Mouse (Mus musculus): ENCODE data around the gene Nckap5. TPM values are rescaled to one million over a fixed set of nuclear protein-coding genes. Genes with fewer than 3 reads are reported as not detected.

Nckap5 gene
- total RNA-seq, 2 experiments from 2014 or later: 9.6 to 13.1 TPM

- intact Hi-C loops (cut with DNase I): no loop called here
- DNase-seq: no peak
Measured at GRCm38 (mm10) chr1:126652085-126652484, 178.5 kb downstream of the Nckap5 start.

- DNase-seq: no peak
- intact Hi-C loops (cut with DNase I): no loop called here
Measured at GRCm38 (mm10) chr1:126650806-126651205, 179.8 kb downstream of the Nckap5 start.

- intact Hi-C loops (cut with DNase I): no loop called here
- DNase-seq: no peak
Measured at GRCm38 (mm10) chr1:126642751-126643150, 187.8 kb downstream of the Nckap5 start.

- intact Hi-C loops (cut with DNase I): no loop called here
- DNase-seq: no peak
Measured at GRCm38 (mm10) chr1:126639463-126639862, 191.1 kb downstream of the Nckap5 start.

GRCm38 (mm10) chr1:126637515-126637914, 193.1 kb downstream of the Nckap5 start:
- DNase-seq: no peak
- intact Hi-C loops (cut with DNase I): no loop called here

GRCm38 (mm10) chr1:126626206-126626605, 204.4 kb downstream of the Nckap5 start:
- intact Hi-C loops (cut with DNase I): no loop called here
- DNase-seq: no peak

DNA sequence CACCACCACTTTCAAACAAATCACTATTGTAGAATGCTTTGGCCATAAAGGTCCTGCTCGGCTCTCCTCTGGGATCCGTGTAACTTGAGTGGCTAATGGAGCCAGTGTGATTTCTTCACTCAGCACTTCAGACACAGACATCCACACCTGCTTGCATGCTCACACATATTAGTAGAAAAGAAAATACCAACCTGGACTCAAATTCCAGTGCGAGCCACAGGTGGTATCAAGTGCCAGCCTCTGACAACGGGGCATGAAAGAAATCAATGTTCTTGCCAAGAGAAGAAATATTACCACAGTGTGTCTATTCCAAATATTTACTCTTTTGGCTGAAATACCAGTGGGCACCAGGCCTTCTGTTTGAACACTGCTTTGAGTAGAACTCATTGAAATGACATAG, 208.6 kb downstream of the Nckap5 start:
- DNase-seq: no peak
- intact Hi-C loops (cut with DNase I): no loop called here

DNA sequence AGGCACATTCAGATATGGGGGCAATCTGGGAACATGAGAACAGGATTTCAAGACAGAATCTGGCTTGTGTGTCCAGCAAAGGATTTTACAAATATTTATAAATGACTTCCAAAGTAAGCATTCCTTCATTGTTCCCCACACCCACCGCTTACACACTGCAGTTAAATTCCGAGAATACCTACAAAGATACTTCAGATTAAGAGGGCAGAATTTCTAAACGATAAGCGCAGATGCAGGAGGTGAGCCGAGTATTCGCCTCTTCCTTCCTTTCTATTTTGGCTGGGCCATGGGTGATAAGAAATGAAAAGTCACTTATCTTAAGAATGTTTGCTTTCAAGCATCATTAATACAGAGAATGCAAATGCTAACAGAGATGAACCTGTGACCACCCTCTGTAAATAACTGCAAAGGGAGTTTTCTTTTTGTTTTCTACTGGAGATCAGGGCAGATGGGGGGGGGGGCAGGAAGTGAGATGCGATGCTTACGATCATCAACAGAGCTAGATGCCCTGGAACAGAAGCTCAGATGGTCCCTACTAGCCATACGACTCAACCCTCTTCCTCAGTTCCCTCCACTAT, 213.0 kb downstream of the Nckap5 start:
- no peak for DNase-seq
- intact Hi-C loops (cut with DNase I): no loop called here

GRCm38 (mm10) chr1:126616964-126617363, 213.6 kb downstream of the Nckap5 start:
- no peak for DNase-seq
- intact Hi-C loops (cut with DNase I): no loop called here

DNA sequence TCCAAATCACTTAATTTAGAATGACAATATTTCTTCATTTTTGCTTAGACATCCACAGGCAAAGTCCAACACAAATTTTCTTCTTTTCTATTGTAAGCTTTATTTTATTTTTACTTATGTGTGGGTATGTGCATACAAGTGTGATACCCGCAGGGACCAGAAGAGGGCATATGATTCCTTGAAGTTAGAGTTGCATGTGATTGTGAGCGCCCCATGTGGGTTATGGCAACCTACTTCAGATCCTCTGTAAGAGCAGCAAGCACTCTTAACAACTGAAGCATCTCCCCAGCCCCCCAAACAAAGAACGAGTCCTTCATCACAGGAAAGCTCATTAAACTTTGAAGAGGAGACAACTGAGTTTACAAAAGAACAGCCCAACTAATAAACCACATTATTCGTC, 217.7 kb downstream of the Nckap5 start:
- intact Hi-C loops (cut with DNase I): no loop called here

DNA sequence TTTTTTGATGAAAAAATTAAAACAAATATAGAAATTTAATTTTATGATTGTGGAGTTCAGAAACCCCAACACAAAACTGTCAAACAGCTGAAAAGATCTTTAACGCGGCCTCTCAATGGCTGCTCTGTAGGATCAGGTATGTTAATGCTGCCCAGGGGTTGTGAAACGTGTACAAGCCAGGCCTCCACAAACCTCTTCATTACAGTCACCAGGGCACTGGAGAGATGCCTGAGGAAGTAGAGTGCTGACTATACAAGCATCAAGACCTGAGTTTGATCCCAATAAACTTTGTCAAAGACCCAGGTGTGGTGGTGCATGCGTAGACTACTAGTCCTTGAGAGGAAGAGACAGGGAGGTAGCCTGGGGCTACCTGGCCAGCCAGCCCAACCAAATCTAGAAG, 222.0 kb downstream of the Nckap5 start:
- intact Hi-C loops (cut with DNase I): no loop called here
- DNase-seq: no peak

More for the DNA sequence above, 217.7 kb downstream of the Nckap5 start:
- no peak for DNase-seq

- intact Hi-C loops (cut with DNase I): no loop called here
- DNase-seq: no peak
Measured at GRCm38 (mm10) chr1:126606189-126607080, 224.2 kb downstream of the Nckap5 start.

DNA sequence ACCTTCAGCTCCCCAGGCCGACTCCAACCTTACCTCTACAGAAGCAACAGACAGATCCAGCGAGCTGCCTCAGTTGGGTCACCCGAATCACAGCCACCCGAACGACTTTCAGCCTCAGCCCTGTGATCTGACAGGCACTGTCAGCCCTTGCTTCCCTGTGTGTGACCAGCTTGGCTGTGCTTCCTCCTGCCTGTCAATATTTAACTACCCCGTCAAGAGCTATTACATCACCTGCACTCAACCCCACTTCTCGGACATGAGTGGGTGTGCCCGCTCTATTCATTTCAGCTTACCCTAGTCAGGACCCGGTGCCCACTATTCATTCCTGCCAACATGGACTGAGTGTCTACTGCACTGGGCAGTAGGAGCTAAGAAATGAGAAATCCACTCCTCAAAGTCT, 226.0 kb downstream of the Nckap5 start:
- intact Hi-C loops (cut with DNase I): no loop called here
- DNase-seq: no peak

DNA sequence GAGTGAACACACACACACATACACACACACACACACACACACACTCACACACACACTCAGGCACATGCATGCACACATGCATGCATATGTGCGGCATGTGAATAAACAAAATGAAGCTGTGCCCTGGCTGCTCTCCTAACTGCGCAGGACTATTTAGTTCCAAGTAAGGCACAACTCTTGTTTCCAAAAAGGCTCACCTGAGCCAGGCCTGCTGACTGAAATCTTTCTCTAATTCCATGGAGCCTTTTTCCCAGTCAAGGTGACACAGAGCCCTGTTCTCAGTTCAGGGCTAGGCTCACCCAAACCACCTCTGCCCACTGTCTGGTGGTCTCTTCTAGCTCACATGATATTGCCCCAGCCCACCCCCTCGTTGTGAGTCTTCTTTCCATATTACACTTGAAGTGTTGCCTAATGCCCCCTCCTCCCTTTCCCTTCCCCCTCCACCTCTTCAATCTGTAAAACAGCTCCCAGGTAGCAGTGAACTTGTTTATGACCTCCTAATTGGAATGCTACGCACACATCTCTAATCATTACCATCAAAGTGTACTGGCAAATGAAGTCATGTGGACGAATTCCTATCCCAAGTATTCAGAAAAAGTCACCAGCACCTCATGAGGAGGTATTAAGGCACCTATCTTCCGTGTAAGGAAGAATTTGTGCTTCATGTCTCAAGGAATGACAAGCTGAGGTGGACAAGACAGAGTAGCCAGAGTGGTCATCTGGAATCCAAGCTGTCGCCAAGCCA, 226.7 kb downstream of the Nckap5 start:
- DNase-seq: no peak
- intact Hi-C loops (cut with DNase I): no loop called here

DNA sequence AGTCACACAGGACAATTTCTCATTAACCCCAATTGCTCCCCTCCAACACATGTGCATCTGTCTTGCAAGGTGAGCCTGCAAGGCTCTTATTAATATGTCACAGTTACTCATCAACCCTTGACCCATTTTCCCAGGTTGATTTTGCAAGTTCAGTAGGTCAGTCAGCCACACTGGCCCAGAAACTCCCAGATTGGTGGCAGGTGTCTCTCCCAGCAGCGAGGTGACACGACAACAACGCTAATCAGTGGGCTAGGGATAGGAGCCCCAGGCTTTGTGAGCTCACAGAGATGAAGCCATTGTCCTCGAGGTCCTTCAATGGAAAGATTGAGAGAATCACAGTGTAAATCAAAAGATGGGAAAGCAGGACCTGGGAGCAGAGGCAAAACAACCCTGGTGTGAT, 230.0 kb downstream of the Nckap5 start:
- DNase-seq: no peak
- intact Hi-C loops (cut with DNase I): no loop called here

DNA sequence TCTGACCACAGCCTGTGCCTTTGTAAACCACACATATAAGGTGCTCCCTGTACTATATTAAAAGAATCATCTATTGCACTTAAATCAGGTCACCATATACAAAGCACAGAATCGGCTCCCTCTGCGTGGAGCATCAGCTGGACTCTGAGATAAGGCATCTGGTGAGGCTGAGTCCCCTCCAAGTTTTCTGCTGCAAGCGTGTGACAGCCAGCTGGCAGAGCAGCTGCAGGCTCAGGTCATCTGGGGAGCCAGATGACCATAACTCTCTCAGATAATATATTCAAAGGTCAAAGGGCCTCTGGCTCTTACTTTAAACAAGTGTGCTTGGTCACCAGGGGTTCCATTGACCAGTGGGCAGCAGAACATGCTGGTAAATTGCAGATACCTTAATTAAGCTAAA, 233.2 kb downstream of the Nckap5 start:
- peak; percentile 43 to 61 for DNase-seq
- intact Hi-C loops (cut with DNase I): no loop called here

GRCm38 (mm10) chr1:126594796-126595195, 235.8 kb downstream of the Nckap5 start:
- DNase-seq: no peak
- intact Hi-C loops (cut with DNase I): no loop called here

DNA sequence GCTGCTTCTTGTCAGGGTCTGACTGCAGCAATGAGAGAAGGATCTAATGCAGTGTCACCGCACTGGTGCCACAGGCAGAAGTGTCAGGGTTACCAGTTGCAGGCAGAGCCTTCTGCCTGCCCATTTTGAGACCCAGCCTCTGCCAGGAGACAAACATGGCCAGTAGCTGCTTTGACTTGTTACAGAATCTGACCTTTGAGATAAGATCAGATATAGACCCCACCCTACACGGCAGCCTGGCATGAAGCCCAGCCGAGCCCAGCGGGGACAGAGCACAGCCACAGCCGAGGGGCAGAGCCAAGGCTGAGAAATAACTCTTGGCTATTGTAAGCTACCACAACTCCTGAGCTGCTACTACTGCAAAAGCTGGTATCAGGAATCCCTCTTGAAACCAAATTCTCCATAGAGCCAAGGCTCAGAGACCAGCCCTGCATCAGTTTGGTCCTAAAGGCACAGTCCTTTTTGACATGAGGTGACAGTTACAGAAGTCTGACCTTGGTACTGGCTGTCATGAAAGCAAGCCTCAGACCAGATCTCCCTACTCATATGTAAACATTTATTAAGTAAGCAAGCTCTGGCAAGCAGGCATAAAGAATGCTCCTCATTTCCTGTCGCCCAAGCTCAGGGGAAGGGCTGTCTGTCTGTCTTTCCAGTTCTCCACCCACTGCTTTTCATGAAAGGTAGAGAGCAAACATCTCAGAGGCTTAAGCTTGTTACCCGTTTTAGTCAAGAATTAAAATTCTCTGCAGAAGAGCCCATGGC, 237.4 kb downstream of the Nckap5 start:
- intact Hi-C loops (cut with DNase I): no loop called here
- peak; percentile 17 to 43 for DNase-seq

- intact Hi-C loops (cut with DNase I): no loop called here
- DNase-seq: no peak
Measured at GRCm38 (mm10) chr1:126590911-126591310, 239.7 kb downstream of the Nckap5 start.

DNA sequence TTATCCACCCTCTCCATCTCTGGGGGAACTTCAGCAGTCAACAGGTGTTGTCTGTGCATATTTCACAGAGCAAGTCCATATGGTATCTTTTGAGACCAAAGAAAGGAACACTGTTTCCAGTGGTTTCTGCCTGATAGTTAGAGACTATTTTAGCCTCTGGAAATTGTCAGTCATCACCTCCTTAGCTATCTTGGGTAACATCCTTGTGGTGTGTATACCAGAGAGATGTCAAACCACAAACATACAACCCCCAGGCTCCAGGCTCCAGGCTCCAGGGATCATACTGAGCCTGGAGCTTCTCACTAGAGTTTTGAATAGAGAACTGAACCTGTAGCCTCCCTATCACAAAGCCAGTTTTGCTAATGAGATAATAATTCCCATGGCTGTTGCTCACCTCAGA, 252.4 kb downstream of the Nckap5 start:
- DNase-seq: no peak
- intact Hi-C loops (cut with DNase I): no loop called here

GRCm38 (mm10) chr1:126574295-126574694, 256.3 kb downstream of the Nckap5 start:
- DNase-seq: no peak
- intact Hi-C loops (cut with DNase I): no loop called here

Data from heart, postnatal 14 days (tissue).